Mouse (Mus musculus): Measurements from ENCODE around the gene Prkd3.

Gene Prkd3

GRCm38 (mm10) chr17:79020208-79020983 is at the start of gene Prkd3:
Gene Prkd3, minus strand, starts transcription at chr17:79020816.
- no peak for DNase-seq (ENCODE audit: low spot score)

GRCm38 (mm10) chr17:79069766-79070480 is 49.3 kb upstream of the Prkd3 start:
- no peak for DNase-seq (ENCODE audit: low spot score)

DNA sequence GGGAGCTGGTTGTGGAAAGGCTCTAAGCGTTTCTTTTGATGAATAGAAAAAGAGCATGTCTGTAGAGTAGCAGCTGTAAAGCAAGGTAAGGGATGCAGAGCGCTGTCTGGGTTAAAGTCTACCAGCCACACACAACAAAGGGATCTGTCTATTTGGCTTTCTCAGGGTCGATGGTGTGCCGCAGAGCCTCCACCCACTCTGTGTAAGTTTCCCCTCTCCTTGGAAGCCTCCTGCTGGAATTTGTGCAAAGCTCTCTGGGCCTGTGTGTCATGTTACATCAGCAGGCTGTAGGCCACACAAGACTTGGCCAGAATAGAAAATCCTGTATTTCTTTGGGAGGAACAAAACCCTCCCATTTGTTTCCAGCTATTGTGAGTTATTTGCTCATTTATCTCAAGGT is 48.4 kb upstream of the Prkd3 start:
- no peak for DNase-seq (ENCODE audit: low spot score)

- no peak for DNase-seq (ENCODE audit: low spot score)
Measured at GRCm38 (mm10) chr17:79068581-79068980, 48.0 kb upstream of the Prkd3 start.

DNA sequence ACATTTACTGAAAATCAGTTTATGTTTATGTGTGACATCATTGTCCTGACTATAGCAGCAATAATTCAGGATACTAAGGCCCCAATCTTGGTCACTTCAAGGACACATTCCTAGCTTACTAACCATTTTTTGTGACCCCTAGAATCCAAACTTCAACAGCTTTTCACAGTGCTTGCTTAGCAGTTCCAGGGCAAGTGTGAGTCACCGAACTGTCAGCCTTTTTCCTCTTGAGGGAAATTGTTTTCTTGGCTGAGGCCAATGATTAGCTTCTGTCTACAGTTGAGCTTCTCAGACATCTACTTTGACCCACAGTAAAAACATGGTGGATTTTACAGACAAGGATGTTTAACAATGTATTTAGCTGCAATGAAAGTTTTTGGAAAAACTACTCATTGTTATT is 43.6 kb upstream of the Prkd3 start:
- DNase-seq (ENCODE audit: low spot score), result no peak

GRCm38 (mm10) chr17:79060221-79060620 is 39.6 kb upstream of the Prkd3 start:
- DNase-seq (ENCODE audit: low spot score), result no peak

- no peak for DNase-seq (ENCODE audit: low spot score)
Measured at GRCm38 (mm10) chr17:79058271-79058670, 37.7 kb upstream of the Prkd3 start.

GRCm38 (mm10) chr17:79052088-79052812 is 31.6 kb upstream of the Prkd3 start:
- DNase-seq (ENCODE audit: low spot score), result no peak

DNA sequence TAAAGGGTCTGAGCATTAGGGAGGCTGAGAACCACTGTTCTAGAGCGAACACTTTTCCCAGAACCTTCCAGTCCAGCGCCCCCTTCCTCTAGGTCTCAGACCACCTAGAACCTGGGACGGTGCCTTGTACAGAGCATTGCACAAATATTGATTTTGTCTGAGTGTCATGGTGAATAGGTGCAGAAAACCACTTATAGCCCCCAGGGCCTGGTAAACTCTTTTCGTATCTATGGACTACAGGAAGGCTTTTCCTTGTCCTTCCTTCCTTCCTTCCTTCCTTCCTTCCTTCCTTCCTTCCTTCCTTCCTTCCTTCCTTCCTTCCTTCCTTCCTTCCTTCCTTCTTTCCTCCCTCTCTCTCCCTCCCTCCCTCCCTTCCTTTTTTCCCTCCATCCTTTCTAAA is 31.0 kb upstream of the Prkd3 start, which contains the start of gene Qpct:
Gene Qpct (plus strand): TSS at position 301 of the 400 bp plus-strand sequence.
- no peak for DNase-seq (ENCODE audit: low spot score)

- DNase-seq (ENCODE audit: low spot score), result no peak
Measured at GRCm38 (mm10) chr17:79043705-79044104, 23.1 kb upstream of the Prkd3 start.

GRCm38 (mm10) chr17:79039660-79040059 is 19.0 kb upstream of the Prkd3 start:
- no peak for DNase-seq (ENCODE audit: low spot score)

DNA sequence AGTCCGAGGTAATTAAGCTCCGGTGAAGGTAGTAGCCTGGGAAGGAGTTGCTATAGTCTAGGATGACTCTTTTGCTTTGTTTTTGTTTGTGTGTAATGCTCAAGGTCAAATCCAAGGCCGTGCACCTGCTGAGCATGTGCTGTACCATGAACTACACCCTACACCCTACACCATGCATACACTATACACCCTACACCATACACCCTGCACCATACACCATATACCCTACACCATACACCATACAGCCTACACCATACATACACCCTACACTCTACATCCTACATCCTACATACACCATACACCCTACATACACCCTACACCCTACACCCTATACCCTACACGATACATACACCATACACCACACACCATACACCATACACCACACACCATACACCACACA is 12.2 kb upstream of the Prkd3 start:
- DNase-seq (ENCODE audit: low spot score), result no peak

- DNase-seq (ENCODE audit: low spot score), result no peak
Measured at GRCm38 (mm10) chr17:79031569-79031968, 11.0 kb upstream of the Prkd3 start.

GRCm38 (mm10) chr17:79029226-79029625 is 8.6 kb upstream of the Prkd3 start:
- no peak for DNase-seq (ENCODE audit: low spot score)

- no peak for DNase-seq (ENCODE audit: low spot score)
Measured at GRCm38 (mm10) chr17:79024544-79024943, 3.9 kb upstream of the Prkd3 start.

- DNase-seq (ENCODE audit: low spot score), result no peak
Measured at GRCm38 (mm10) chr17:79022746-79023145, 2.1 kb upstream of the Prkd3 start.

- DNase-seq (ENCODE audit: low spot score), result no peak
Measured at GRCm38 (mm10) chr17:79020984-79021335, 344 bp upstream of the Prkd3 start.

DNA sequence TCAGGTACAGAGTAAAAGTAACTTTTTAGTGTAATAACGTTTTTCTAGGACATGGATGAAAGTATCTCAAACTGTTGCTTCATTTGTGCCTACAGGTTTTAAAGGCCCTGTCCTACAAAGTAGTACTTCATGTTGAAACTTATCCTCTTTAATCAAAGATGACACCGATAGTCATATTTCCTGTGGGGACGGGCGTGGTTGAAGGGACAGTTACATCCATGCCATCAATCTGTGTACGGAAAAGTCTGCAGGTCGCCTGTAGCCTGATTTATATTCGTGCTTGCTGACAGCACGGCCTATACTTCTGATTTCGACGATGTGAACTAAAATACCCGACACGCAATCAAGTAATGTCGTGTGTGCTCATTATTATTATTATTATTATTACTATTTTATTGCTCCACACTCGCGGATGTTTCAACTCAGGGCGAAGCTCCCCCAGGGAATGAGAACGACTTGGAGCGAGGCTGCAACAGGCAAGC is 849 bp downstream of the Prkd3 start:
- DNase-seq (ENCODE audit: low spot score), result no peak

GRCm38 (mm10) chr17:79018422-79018821 is 2.2 kb downstream of the Prkd3 start:
- DNase-seq (ENCODE audit: low spot score), result no peak

DNA sequence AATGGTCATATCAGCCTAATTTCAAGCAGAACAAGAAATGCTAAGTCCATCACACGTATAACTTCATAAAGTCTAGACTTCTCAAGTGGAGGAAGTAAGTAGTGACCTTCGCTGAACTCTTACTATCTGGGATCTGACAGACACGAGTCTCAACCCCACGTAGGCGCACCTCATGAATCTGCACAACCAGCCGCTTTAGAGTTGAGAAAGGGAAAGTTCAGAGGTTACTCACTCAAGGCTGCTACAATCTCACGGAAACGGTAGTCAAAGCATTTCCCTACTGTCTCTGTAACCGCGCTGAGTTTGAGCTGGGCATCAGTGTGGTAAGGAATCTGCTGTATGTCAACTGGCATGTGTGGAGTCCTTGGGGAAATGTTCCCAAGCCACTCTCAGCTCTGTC is 4.8 kb downstream of the Prkd3 start:
- DNase-seq (ENCODE audit: low spot score), result no peak

GRCm38 (mm10) chr17:79014911-79015685 is 5.5 kb downstream of the Prkd3 start:
- no peak for DNase-seq (ENCODE audit: low spot score)

- no peak for DNase-seq (ENCODE audit: low spot score)
Measured at GRCm38 (mm10) chr17:79013625-79014024, 7.0 kb downstream of the Prkd3 start.
